Mouse (Mus musculus): Measurements from ENCODE around the gene Amy2a5.
"Not testable (repeated sequence)": the region's sequence is repeated elsewhere in the genome, so short reads cannot be mapped to it uniquely, and the experiment has no call there.

The Amy2a5 gene

DNA sequence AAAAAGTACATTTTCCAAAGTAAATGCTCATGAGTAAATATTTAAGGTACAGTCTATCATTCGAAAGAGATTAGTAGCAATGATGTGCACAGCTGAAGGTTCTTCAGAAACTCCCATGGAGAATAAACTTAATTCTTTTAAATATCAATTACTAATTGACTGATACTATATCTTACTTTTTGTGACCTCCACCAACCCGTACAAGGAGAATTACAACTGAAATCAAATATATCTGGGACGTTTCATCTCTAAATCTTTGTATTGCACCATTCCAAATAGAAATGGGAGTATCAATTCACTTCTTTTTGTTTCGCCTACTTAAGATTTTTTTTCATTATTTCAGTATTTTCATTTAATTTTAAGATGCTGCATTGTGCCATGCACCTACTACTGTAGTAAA, at the start of gene Amy2a5:
Gene Amy2a5, minus strand, starts transcription at position 101 of the 400 bp plus-strand sequence.
- DNase-seq (ENCODE audit: low spot score in 2 of 2): not testable (repeated sequence)

DNA sequence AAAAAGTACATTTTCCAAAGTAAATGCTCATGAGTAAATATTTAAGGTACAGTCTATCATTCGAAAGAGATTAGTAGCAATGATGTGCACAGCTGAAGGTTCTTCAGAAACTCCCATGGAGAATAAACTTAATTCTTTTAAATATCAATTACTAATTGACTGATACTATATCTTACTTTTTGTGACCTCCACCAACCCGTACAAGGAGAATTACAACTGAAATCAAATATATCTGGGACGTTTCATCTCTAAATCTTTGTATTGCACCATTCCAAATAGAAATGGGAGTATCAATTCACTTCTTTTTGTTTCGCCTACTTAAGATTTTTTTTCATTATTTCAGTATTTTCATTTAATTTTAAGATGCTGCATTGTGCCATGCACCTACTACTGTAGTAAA, 32.7 kb upstream of the Amy2a5 start, which contains the start of gene Amy2a4:
Gene Amy2a4, minus strand, starts transcription at position 101 of the 400 bp plus-strand sequence.
- not testable (repeated sequence) for DNase-seq (ENCODE audit: low spot score in 2 of 2)

DNA sequence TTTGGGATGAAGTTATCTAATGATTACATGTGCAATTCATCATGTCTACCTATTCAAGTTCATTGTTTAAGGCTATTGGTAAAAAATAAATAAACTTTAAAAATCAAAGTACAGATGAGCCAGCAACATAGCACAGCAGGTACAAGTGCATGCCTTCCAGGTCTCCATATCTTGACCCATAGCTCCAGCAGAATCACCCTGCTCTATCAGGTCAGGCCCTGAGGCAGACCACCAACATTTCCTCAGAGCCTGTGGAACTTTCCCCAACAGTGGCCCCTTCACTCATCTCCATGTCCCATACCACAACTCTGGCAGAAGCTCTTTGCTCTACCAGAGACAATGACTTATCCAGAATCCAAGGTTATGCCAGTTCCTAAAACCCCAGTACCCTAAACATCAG, 21.6 kb upstream of the Amy2a5 start:
- DNase-seq (ENCODE audit: low spot score in 2 of 2): not testable (repeated sequence)

DNA sequence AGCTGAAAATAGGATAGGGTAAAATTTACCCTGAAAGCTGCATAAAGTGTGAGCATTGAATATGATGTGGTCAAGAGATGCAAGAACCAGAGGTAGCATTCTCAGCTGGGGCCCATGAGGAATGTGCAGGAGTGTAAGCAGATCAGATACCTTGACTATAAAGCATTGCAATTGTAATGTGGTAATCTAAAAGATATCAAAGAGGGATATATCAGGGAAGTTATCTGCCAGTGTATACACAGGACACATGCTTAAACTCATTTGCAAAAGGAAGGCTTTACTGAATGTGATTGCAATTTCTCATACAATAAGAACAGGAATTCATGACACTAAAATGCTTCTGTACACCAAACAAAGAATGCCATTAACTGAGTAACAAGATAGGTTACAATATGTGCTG, 20.9 kb upstream of the Amy2a5 start:
- not testable (repeated sequence) for DNase-seq (ENCODE audit: low spot score in 2 of 2)

DNA sequence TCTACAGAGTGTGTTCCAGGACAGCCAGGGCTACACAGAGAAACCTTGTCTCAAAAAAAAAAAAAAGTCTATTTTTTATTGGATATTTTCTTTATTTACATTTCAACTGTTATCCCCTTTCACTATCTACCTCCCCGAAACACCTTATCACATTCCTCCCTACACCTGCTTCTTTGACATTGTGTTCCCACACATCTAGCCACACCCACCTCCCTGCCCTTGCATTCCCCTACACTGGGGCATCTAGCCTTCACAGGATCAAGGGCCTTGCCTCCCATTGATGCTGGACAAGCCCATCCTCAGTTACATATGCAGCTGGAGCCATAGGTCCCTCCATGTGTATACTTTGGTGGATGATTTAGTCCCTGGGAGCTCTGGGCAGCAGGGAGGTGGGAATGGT, 31.5 kb downstream of the Amy2a5 start:
- DNase-seq (ENCODE audit: low spot score in 2 of 2): no peak
